Mouse (Mus musculus): ENCODE measurements around the gene Msh6. TPM values are rescaled to one million over a fixed set of nuclear protein-coding genes. Genes with fewer than 3 reads are reported as not detected.
"Not testable (repeated sequence)": the region's sequence is repeated elsewhere in the genome, so short reads cannot be mapped to it uniquely, and the experiment has no call there.

The Msh6 gene
- total RNA-seq, 2 experiments from 2014 or later = 12.7 to 13.6 TPM

DNA sequence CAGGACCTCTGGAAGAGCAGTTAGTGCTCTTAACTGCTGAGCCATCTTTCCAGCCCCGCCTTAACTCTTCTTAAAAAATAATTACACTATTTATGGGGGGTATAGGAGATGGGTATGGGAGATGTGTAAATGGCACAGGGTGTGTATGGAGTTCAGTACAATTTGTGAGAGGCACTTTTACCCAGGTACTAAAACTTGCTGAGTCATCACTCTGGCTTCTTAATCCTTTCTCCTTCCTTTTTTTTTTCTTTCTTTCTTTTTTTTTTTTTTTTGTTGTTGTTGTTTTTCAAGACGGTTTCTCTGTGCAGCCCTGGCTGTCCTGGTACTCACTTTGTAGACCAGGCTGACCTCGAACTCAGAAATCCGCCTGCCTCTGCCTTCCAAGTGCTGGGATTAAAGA lies 2.1 kb downstream of the Msh6 start:
- not testable (repeated sequence) for DNase-seq (ENCODE audit: low spot score in 2 of 2)

GRCm38 (mm10) chr17:87979696-87980095 lies 4.8 kb downstream of the Msh6 start:
- not testable (repeated sequence) for DNase-seq (ENCODE audit: low spot score in 2 of 2)

DNA sequence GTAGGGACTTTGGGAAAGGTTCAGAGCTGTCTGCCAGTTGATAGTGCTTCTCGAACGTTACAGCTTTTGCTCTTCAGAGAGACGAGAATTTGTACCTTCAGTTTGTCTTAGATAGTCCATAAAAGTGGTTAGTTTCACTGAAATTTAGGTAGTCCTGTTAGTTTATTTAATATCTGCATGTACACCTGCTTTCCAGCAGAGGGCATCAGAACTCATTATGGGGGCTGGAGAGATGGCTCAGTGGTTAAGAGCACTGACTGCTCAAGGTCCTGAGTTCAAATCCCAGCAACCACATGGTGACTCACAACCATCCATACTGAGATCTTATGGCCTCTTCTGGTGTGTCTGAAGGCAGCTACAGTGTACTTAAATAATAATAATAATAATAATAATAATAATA lies 7.2 kb downstream of the Msh6 start:
- no peak for DNase-seq (ENCODE audit: low spot score in 2 of 2)

DNA sequence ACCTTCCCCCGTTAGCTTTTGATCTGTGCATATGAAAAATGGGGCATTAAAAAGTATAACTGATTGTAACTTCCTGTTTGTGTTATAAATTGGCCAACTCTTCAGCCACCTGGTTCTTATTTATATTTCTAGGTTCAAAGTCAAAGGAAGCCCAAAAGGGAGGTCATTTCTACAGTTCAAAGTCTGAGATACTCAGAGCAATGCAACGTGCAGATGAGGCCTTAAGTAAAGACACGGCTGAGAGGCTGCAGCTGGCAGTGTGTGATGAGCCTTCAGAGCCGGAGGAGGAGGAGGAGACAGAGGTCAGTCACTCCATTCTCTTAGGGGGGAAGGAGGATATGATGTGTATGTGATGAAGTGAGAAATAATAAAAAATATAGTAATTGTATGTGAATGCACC lies 8.5 kb downstream of the Msh6 start:
- DNase-seq (ENCODE audit: low spot score in 2 of 2) = no peak

GRCm38 (mm10) chr17:87984440-87985214 lies 9.8 kb downstream of the Msh6 start:
- DNase-seq (ENCODE audit: low spot score in 2 of 2) = no peak

DNA sequence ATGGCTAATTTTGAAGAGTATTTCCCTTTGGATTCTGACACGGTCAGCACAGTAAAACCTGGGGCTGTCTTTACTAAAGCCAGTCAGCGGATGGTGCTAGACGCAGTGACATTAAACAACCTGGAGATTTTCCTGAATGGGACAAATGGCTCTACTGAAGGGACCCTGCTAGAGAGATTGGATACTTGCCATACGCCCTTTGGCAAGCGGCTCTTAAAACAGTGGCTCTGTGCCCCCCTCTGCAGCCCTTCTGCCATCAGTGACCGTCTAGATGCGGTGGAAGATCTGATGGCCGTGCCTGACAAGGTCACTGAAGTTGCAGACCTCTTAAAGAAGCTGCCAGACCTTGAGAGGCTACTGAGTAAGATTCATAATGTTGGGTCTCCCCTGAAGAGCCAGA lies 11.1 kb downstream of the Msh6 start:
- DNase-seq (ENCODE audit: low spot score in 2 of 2) = no peak

DNA sequence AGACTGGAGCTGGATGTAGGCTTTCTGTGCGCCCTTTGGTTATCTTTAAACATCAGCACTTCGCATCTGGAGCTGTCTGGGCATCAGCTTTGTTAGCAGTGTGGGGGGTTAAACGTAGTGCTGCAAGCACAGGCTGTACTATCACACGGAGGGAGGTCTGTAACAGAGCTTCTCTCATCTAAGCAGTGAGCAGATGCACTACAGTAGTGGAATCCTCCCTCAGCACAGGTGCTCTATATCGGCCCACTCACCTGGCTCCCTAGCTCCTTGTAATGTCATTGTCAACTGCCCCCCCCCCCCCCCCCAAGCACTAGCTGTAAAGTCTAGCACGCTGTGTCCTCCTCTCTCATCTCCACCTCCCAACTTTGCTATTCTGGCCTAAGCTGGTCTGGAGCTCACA lies 12.6 kb downstream of the Msh6 start:
- DNase-seq (ENCODE audit: low spot score in 2 of 2) = no peak

GRCm38 (mm10) chr17:87992154-87992553 lies 17.3 kb downstream of the Msh6 start:
- DNase-seq (ENCODE audit: low spot score in 2 of 2) = no peak

DNA sequence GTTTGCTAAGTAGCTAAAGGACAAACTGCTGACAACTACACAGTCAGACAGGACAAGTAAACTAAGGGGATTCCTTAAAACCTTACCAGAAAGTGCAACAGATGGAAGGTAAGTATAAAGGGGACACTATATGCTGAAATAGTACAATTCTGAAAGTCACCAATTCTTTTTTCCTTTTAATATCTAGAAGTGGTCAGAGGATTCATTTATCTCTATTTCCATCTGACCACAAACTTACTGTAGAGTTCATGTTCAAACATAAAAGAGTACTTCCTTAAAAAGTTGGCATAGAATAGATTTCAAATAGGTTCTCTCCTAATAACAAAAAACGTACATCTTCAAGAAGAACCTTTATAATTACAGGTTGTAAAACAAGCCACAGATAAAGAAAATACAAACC lies 18.5 kb downstream of the Msh6 start:
- no peak for DNase-seq (ENCODE audit: low spot score in 2 of 2)

DNA sequence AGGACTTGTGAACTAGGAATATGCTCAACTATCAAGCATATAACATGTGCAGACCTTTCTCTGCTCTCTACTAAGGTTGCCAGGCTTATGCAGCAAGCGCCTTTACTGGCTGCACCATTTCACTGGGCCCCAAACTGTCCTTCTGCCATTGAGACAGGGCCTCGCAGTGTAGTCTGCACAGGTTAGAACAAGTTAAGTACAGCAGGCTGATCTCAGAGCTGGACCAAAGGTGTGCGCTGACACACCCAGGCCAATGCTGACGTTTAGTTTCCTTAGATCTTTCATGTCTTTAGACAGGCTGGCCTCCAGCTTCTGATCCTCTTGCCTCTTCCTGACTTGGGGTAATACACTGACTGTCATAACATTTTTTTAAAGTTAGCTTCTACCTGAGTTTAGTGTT lies 22.9 kb downstream of the Msh6 start:
- no peak for DNase-seq (ENCODE audit: low spot score in 2 of 2)

DNA sequence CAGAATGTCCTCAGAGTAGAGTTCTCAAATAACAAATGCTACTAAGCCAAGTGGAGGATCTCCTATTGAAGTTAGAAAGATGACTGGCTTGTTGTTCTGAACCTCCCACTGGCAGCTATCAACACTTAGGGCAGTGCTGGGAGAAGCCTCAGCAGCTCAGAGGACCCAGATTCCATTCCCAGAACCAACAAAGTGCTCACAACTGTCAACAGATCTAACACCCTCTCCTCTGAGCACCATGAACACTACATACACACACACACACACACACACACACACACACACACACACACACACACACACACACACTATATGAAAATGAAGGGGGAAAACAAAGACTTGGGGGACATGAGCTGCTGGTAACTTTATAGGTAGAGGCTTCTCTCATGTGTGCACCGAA lies 30.0 kb downstream of the Msh6 start:
- no peak for DNase-seq (ENCODE audit: low spot score in 2 of 2)

DNA sequence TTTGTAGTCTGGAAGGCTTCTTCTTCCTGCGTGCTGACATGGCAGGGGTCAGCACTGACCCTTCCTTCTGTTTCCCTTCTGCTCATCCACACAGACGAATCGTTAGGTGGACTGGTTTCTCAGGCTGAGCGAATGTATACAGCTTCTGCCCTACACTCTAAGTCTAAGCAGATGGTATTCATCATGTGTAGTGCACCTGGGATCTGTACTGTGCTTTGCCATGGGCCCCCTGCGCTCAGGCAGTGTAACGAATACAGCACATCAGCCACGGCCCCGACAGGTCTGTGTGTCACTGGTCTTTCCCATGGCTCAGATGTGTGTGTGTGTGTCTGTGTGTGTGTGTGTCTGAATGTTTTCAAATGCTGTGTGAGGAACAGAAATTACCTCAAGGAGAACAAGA lies 32.1 kb downstream of the Msh6 start:
- no peak for DNase-seq (ENCODE audit: low spot score in 2 of 2)

DNA sequence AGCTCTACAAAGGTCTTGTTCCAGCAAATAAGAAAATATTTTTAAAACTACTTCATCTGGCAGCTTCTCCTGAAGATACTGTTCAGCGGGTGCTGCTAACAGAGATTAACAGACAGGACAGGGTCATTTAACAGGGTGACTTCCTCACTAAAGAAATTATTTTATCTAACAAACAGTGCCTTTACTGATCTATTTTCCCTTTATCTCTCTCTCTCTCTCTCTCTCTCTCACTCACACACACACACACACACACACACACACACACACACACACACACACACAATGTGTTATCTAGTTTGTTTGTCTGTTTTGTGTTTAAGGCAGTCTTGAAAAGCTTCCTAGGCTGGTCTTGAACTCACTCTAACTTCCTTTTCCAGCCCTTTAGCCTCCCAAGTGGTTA lies 39.6 kb downstream of the Msh6 start:
- no peak for DNase-seq (ENCODE audit: low spot score in 2 of 2)

DNA sequence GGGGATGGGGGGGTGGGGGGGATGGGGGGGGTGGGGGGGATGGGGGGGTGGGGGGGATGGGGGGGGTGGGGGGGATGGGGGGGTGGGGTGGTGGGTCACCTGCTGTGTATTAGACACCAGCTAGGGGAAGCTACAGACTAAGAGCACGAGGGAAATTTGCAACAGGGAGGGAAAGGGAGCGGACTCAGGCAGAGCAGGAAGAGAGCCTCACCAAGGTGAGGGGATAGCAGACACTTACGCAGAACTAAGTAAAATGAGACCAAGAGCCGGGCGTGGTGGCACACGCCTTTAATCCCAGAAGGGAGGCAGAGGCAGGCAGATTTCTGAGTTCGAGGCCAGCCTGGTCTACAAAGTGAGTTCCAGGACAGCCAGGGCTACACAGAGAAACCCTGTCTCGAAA lies 41.2 kb downstream of the Msh6 start:
- DNase-seq (ENCODE audit: low spot score in 2 of 2) = not testable (repeated sequence)

DNA sequence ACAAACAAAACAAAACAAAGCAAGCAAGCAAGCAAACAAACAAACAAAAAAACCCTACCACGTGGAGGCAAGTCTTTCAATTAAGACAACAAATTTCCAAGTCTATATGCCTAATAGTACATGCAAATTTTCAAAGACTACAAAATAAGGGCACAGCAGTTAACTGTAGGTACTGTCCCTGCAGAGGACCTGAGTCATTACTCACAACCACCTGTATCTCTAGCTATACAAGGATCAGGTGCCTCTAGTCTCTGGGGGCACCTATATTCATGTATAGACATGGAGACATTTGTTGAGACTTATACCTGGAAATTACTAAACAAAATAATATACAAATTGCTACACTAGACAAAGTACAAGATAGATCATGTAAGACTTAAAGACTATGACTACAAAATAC lies 49.1 kb downstream of the Msh6 start:
- no peak for DNase-seq (ENCODE audit: low spot score in 2 of 2)

GRCm38 (mm10) chr17:88025227-88025626 lies 50.4 kb downstream of the Msh6 start:
- DNase-seq (ENCODE audit: low spot score in 2 of 2) = peak in 1 of 2 experiments; percentile 69

DNA sequence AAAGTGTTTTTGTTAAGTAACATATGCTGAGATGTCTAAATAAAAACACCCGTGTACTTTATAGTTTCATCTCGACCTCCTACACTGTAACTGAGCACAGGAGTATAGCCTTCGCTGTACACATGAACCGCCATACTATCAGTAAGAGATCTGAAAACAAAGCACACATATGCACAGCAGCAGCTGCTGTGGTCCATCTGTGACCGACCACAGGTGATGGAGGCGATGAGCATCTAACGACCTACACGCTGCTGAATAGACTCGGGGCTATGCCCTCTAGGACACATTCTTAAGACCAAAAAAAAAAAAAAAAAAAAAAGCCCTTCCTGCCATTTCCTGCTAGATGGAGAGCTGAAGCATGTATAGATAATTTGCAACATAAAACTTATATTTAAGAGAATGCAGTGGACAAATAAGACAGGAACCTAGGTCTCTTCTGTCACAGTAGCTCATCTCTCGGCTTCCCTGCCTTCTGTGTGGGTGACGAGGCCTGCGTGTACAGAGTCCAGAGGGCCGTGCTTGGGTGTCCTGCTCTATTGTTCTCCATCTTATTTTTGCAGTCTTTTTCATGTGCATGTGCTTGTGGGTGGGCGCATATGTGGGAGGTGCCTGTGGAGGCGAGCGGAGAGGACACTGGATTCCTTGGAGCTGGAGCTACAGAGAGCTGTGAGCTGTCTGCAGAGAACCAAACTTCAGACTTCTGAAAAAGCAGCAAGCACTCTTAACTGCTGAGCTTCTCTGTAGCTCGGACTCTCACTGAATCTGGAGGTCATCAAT lies 54.5 kb downstream of the Msh6 start:
- DNase-seq (ENCODE audit: low spot score in 2 of 2) = no peak

GRCm38 (mm10) chr17:88031755-88032154 lies 56.9 kb downstream of the Msh6 start:
- no peak for DNase-seq (ENCODE audit: low spot score in 2 of 2)

DNA sequence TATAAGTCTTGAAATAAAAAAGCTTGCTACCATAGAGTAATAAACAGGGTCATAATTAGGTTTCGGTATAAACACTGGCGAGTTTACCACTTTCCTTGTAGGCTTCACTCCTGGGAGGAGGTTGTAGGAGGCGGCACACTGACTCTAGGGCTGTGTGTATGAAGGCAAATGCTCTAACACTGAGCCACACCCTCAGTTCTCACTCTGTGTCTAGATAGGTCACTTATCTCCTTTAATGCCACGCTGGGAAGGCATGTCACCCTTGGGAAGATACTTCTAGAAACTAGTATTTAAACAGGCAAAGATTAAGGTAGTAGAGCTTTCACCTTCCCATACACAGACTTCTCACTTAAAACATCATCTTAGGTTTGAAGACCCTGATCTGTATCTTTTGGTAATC lies 59.6 kb downstream of the Msh6 start:
- no peak for DNase-seq (ENCODE audit: low spot score in 2 of 2)
